Mouse (Mus musculus) thymus, postnatal 36 days (tissue): Measurements from ENCODE around the gene Zdhhc4.

Experiments used
- DNase-seq, 2 experiments: peaks; one replicate each; pipeline ENCODE4 v3.0.0; 2022; ENCODE audit warnings: mixed read lengths in 2 of 2

Zdhhc4 gene

GRCm38 (mm10) chr5:143328690-143329495, at the start of gene Zdhhc4:
Gene Zdhhc4 (minus strand): TSS chr5:143329256.
- DNase-seq: peak; percentile 89 to 91

- no peak for DNase-seq
These were observed 47.1 kb upstream of the Zdhhc4 start for GRCm38 (mm10) chr5:143376156-143376555.

- DNase-seq: peak; percentile 52 to 67
These were observed 46.2 kb upstream of the Zdhhc4 start for GRCm38 (mm10) chr5:143375242-143375641.

- no peak for DNase-seq
These were observed 43.8 kb upstream of the Zdhhc4 start for GRCm38 (mm10) chr5:143372818-143373217.

- no peak for DNase-seq
These were observed 42.1 kb upstream of the Zdhhc4 start for GRCm38 (mm10) chr5:143371146-143371510.

- no peak for DNase-seq
These were observed 41.5 kb upstream of the Zdhhc4 start for GRCm38 (mm10) chr5:143370416-143371145.

GRCm38 (mm10) chr5:143369611-143370255, 40.7 kb upstream of the Zdhhc4 start:
- no peak for DNase-seq

- DNase-seq: no peak
These were observed 38.9 kb upstream of the Zdhhc4 start for GRCm38 (mm10) chr5:143367931-143368330.

- DNase-seq: no peak
These were observed 34.9 kb upstream of the Zdhhc4 start for GRCm38 (mm10) chr5:143363678-143364615.

GRCm38 (mm10) chr5:143361428-143361827, 32.4 kb upstream of the Zdhhc4 start:
- no peak for DNase-seq

- DNase-seq: peak; percentile 21
These were observed 30.9 kb upstream of the Zdhhc4 start for GRCm38 (mm10) chr5:143360000-143360399.

GRCm38 (mm10) chr5:143359263-143359662, 30.2 kb upstream of the Zdhhc4 start:
- DNase-seq: no peak

- DNase-seq: no peak
These were observed 28.5 kb upstream of the Zdhhc4 start for GRCm38 (mm10) chr5:143357564-143357963.

GRCm38 (mm10) chr5:143356686-143357388, 27.8 kb upstream of the Zdhhc4 start, which contains the start of gene Grid2ip:
Gene Grid2ip (plus strand): TSS chr5:143357338.
- no peak for DNase-seq

- no peak for DNase-seq
These were observed 27.0 kb upstream of the Zdhhc4 start for GRCm38 (mm10) chr5:143356017-143356416.

GRCm38 (mm10) chr5:143346367-143346766, 17.3 kb upstream of the Zdhhc4 start:
- no peak for DNase-seq

GRCm38 (mm10) chr5:143339603-143340002, 10.5 kb upstream of the Zdhhc4 start:
- DNase-seq: no peak

- no peak for DNase-seq
These were observed 7.5 kb upstream of the Zdhhc4 start for GRCm38 (mm10) chr5:143336559-143336958.

- no peak for DNase-seq
These were observed 6.0 kb upstream of the Zdhhc4 start for GRCm38 (mm10) chr5:143335089-143335460.

- DNase-seq: no peak
These were observed 5.5 kb upstream of the Zdhhc4 start for GRCm38 (mm10) chr5:143334418-143335088.

- DNase-seq: peak; percentile 46 to 60
These were observed 4.8 kb upstream of the Zdhhc4 start for GRCm38 (mm10) chr5:143333872-143334271.
